ENCODE assay signal across 12 mouse cellular contexts in the genomic region with DNA sequence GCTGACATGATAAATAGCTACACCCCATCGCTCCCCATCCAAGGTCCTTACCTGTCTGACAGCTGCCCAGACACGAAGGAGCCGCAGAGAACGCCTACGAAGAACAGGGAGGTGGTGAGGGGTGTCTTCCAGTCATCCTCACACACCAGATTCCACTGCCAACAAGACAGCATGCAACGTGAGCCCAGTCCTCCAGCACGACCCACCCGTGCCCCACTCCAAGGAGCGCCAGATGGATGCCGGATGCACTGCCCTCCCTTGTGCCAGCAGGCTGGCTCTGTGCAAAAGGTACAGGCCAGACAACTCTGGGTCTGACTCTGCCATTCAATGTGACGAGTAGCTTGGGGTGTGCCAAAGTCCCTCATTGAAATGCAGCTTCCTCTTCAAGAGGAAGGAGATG. TPM values are rescaled to one million over a fixed set of nuclear protein-coding genes. Genes with fewer than 3 reads are reported as not detected.
DNase-seq lines count a peak whose midpoint lies in the region; ATAC-seq and TF ChIP-seq lines count a peak whose summit lies in the region.
"Had no signal": no experiment of that assay in that cellular context is flagged by ENCODE, and none has a peak within 500 bp of the region (broad histone marks: within the 10 kb centered on the region; RNA-seq: fewer than 3 reads in every experiment).

No protein-coding gene starts in this region.

- no peaks in the 10 kb centered on the region for H3K9me3 ChIP-seq in forebrain, embryonic 16.5 days (ENCODE audit: control insufficient read depth, low read length)
- H3K9me3 ChIP-seq in forebrain, embryonic 10.5 days, result no peaks in the 10 kb centered on the region
- H3K9me3 ChIP-seq in liver, embryonic 15.5 days (replicated peaks), result no peaks in the 10 kb centered on the region
- H3K9me3 ChIP-seq: midbrain, embryonic 12.5 days had no signal

- H3K9ac ChIP-seq in forebrain, embryonic 16.5 days (replicated peaks; ENCODE audit: low read depth, low read length), result no peak overlapping the region
- H3K9ac ChIP-seq in liver, embryonic 15.5 days, result no peak overlapping the region
- H3K9ac ChIP-seq: midbrain, embryonic 12.5 days had no signal

- intact Hi-C loops in left cerebral cortex, adult 2 months (cut with DNase I), result loop anchor here (10.0 kb wide), 1 partner anchor 347 kb away; no protein-coding TSS in a partner anchor

- no peaks in the 10 kb centered on the region for H3K36me3 ChIP-seq in forebrain, embryonic 16.5 days (ENCODE audit: control insufficient read depth, insufficient read depth)
- no peaks in the 10 kb centered on the region for H3K36me3 ChIP-seq in forebrain, embryonic 10.5 days (replicated peaks)
- H3K36me3 ChIP-seq in liver, embryonic 15.5 days (replicated peaks), result peaks cover 88% of the 10 kb centered on the region
- H3K36me3 ChIP-seq: midbrain, embryonic 12.5 days had no signal

- DNase-seq in forebrain, embryonic 10.5 days (ENCODE audit: extremely low spot score, low spot score), result no peak
- no peak for DNase-seq in left cerebral cortex, adult 2 months (ENCODE audit: extremely low spot score in 1 of 2, low spot score in 2 of 2)
- no peak for DNase-seq in left cerebral cortex, adult 11 months (ENCODE audit: low spot score)
- DNase-seq in cerebellum, adult 2 months, result peak; percentile 88 to 95
- no peak for DNase-seq in layer of hippocampus, postnatal 10 days (ENCODE audit: low spot score in 2 of 2)
- DNase-seq in heart, adult 8-10 months (ENCODE audit: low spot score), result no peak
- DNase-seq: adrenal gland, adult 8-10 months had no signal

- H3K4me3 ChIP-seq in forebrain, embryonic 16.5 days (replicated peaks; ENCODE audit: low read length), result no peak overlapping the region
- no peak overlapping the region for H3K4me3 ChIP-seq in forebrain, embryonic 10.5 days
- no peak overlapping the region for H3K4me3 ChIP-seq in left cerebral cortex, adult 2 months
- H3K4me3 ChIP-seq in cerebellum, adult 2 months (replicated peaks; ENCODE audit: insufficient read depth, low read depth, low read length), result peak overlapping the region; percentile 1
- H3K4me3 ChIP-seq in liver, embryonic 15.5 days (replicated peaks), result no peak overlapping the region
- H3K4me3 ChIP-seq: midbrain, embryonic 12.5 days had no signal

- H3K4me2 ChIP-seq in forebrain, embryonic 16.5 days (ENCODE audit: low read length), result no peak overlapping the region
- peak overlapping the region; percentile 66 for H3K4me2 ChIP-seq in liver, embryonic 15.5 days
- H3K4me2 ChIP-seq: midbrain, embryonic 12.5 days had no signal

- no peak overlapping the region for H3K27ac ChIP-seq in forebrain, embryonic 16.5 days (ENCODE audit: low read length)
- no peak overlapping the region for H3K27ac ChIP-seq in forebrain, embryonic 10.5 days
- H3K27ac ChIP-seq in left cerebral cortex, adult 2 months, result peak overlapping the region; percentile 24; the same call in 1 of the 2 replicates
- H3K27ac ChIP-seq in cerebellum, adult 2 months (ENCODE audit: insufficient read depth, low read length), result peak overlapping the region; percentile 97
- H3K27ac ChIP-seq in liver, embryonic 15.5 days (replicated peaks), result peak overlapping the region; percentile 94
- H3K27ac ChIP-seq: midbrain, embryonic 12.5 days had no signal

- peaks cover 2% of the 10 kb centered on the region; the same call in 1 of the 2 replicates for H3K4me1 ChIP-seq in forebrain, embryonic 16.5 days (replicated peaks; ENCODE audit: control insufficient read depth, insufficient read depth, low read length)
- H3K4me1 ChIP-seq in forebrain, embryonic 10.5 days, result peaks cover 11% of the 10 kb centered on the region
- H3K4me1 ChIP-seq in cerebellum, adult 2 months (ENCODE audit: control insufficient read depth, insufficient read depth, low read length), result peaks cover 57% of the 10 kb centered on the region
- peaks cover 77% of the 10 kb centered on the region for H3K4me1 ChIP-seq in liver, embryonic 15.5 days (replicated peaks)
- H3K4me1 ChIP-seq: midbrain, embryonic 12.5 days had no signal

- H3K27me3 ChIP-seq in forebrain, embryonic 16.5 days (replicated peaks; ENCODE audit: control insufficient read depth, insufficient read depth, low read length), result no peaks in the 10 kb centered on the region
- H3K27me3 ChIP-seq in forebrain, embryonic 10.5 days (ENCODE audit: poor library complexity, severe bottlenecking), result no peaks in the 10 kb centered on the region
- no peaks in the 10 kb centered on the region for H3K27me3 ChIP-seq in cerebellum, adult 2 months (ENCODE audit: control insufficient read depth, insufficient read depth, low read length)
- no peaks in the 10 kb centered on the region for H3K27me3 ChIP-seq in liver, embryonic 15.5 days
- H3K27me3 ChIP-seq: midbrain, embryonic 12.5 days had no signal

- TF ChIP-seq CTCF in left cerebral cortex, adult 2 months (IDR thresholded peaks at IDR 0.05), result no peak
- no peak for TF ChIP-seq CTCF in cerebellum, adult 2 months (IDR thresholded peaks at IDR 0.05; ENCODE audit: borderline replicate concordance, insufficient read depth, low read depth, low read length)

- TF ChIP-seq POLR2A in cerebellum, adult 2 months (IDR thresholded peaks at IDR 0.05; ENCODE audit: borderline replicate concordance, insufficient read depth, low read length), result no peak

- ATAC-seq in forebrain, embryonic 16.5 days, result 0 out of 2 replicates have a peak, but pooled peaks have one; percentile 36
- no peak for ATAC-seq in liver, embryonic 15.5 days (ENCODE audit: insufficient read depth)
- ATAC-seq: intestine, embryonic 16.5 days; lung, postnatal 0 days had no signal

- 76% methylated on average over 11 of the region's 11 CpGs for whole genome bisulfite sequencing in forebrain, embryonic 16.5 days
- WGBS in forebrain, embryonic 10.5 days, result 93% methylated on average over 11 of the region's 11 CpGs
- 7% methylated on average over 11 of the region's 11 CpGs for WGBS in cerebellum, adult 2 months
- WGBS in liver, embryonic 15.5 days (ENCODE audit: insufficient replicate concordance), result 84% methylated on average over 11 of the region's 11 CpGs

RNA-seq across cellular contexts. Expression of gene Slc22a4, which starts 20.2 kb away (rescaled TPM):
- polyA plus RNA-seq in forebrain, embryonic 16.5 days (2015; fragmentation: Nextera tagmentation; extraction: Ambion mirVana), result 0.87 and 2.2 TPM in 2 replicates
- polyA plus RNA-seq in forebrain, embryonic 10.5 days (2016; fragmentation: Nextera tagmentation; extraction: Ambion mirVana), result 0.76 and 1.3 TPM in 2 replicates
- total RNA-seq in left cerebral cortex, adult 2 months (2021), result 1 to 10 TPM; 8.5 to 8.8 TPM
- polyA plus RNA-seq in cerebellum, adult 2 months (2012; rRNA removed), result 53.6 and 61.9 TPM in 2 replicates
- polyA plus RNA-seq in liver, embryonic 15.5 days (2015; fragmentation: Nextera tagmentation; extraction: Ambion mirVana), result 36.7 and 38.0 TPM in 2 replicates
- total RNA-seq in layer of hippocampus, postnatal 10 days (2021), result 1 to 10 TPM; 6.7 to 7.6 TPM
- 1 to 10 TPM; 4.8 to 7.1 (median 5.4) TPM for total RNA-seq in heart, adult 8-10 months (2022)

RNA-seq across cellular contexts. Expression of gene Slc22a21, which starts 27.6 kb away (rescaled TPM):
- polyA plus RNA-seq in forebrain, embryonic 16.5 days (2015; fragmentation: Nextera tagmentation; extraction: Ambion mirVana), result 1.3 and 2.1 TPM in 2 replicates
- 2.0 and 3.0 TPM in 2 replicates for polyA plus RNA-seq in forebrain, embryonic 10.5 days (2016; fragmentation: Nextera tagmentation; extraction: Ambion mirVana)
- total RNA-seq in left cerebral cortex, adult 2 months (2021), result 1 to 10 TPM; 1.3 TPM
- polyA plus RNA-seq in cerebellum, adult 2 months (2012; rRNA removed), result 2.4 and 2.7 TPM in 2 replicates
- polyA plus RNA-seq in liver, embryonic 15.5 days (2015; fragmentation: Nextera tagmentation; extraction: Ambion mirVana), result 1.1 and 1.8 TPM in 2 replicates
- 1 to 10 TPM; 3.7 to 4.1 TPM for total RNA-seq in layer of hippocampus, postnatal 10 days (2021)
- 1 to 10 TPM; 1.8 to 2.0 (median 1.9) TPM for total RNA-seq in heart, adult 8-10 months (2022)

Comparison
In these comparisons a context has a peak if more than half of its experiments do, and no peak if none do; other contexts are left out.
1. H3K27ac ChIP-seq: peak in left cerebral cortex, adult 2 months (single experiment), cerebellum, adult 2 months (single experiment) and liver, embryonic 15.5 days (single experiment); none in forebrain, embryonic 16.5 days (single experiment) and forebrain, embryonic 10.5 days (single experiment).
2. DNase-seq: peak in cerebellum, adult 2 months (2 of 2); none in forebrain, embryonic 10.5 days (single experiment), left cerebral cortex, adult 2 months (0 of 2), left cerebral cortex, adult 11 months (single experiment), layer of hippocampus, postnatal 10 days (0 of 2) and heart, adult 8-10 months (single experiment).
3. RNA of gene Slc22a4, which starts 20.2 kb away (polyA plus RNA-seq): 53.6 to 61.9 TPM in cerebellum, adult 2 months and 36.7 to 38.0 TPM in liver, embryonic 15.5 days; 0.87 to 2.2 TPM in forebrain, embryonic 16.5 days and 0.76 to 1.3 TPM in forebrain, embryonic 10.5 days; every median in the first group is over 10 times any median in the second.